Mouse (Mus musculus): Measurements from ENCODE around the gene Yif1a. TPM values are rescaled to one million over a fixed set of nuclear protein-coding genes. Genes with fewer than 3 reads are reported as not detected.

Gene Yif1a
- polyA plus RNA-seq, 1 experiment = 115 TPM

GRCm38 (mm10) chr19:5050047-5050905 lies 38.1 kb upstream of the Yif1a start, which contains the start of gene Rin1:
Gene Rin1 (plus strand): TSS chr19:5050481.
- H3ac ChIP-seq (ENCODE audit: control insufficient read depth, insufficient read length) = peak within 1 kb of the TSS; percentile 74
- H3K36me3 ChIP-seq (ENCODE audit: control insufficient read depth, insufficient read depth) = peaks cover 19% of the 10 kb centered on the region
- H3K4me3 ChIP-seq = peak within 1 kb of the TSS; percentile 95
- H3K27me3 ChIP-seq (ENCODE audit: control insufficient read depth, insufficient read depth, insufficient read length) = no peaks in the 10 kb centered on the region
- TF ChIP-seq MYOD1 (IDR thresholded peaks at IDR 0.05; ENCODE audit: control insufficient read depth in 1 of 3, insufficient read length in 2 of 3, low read depth in 2 of 3) (peak in 2 of 3 experiments; percentile 81 to 90), POLR2AphosphoS2 (IDR thresholded peaks at IDR 0.05; ENCODE audit: insufficient read length, low read depth) (peak; percentile 68), POLR2A (IDR thresholded peaks at IDR 0.05; ENCODE audit: insufficient read length, low read depth) (peak; percentile 68), USF1 (IDR thresholded peaks at IDR 0.05; ENCODE audit: low read depth) (no peak), E2F4 (IDR thresholded peaks at IDR 0.05; ENCODE audit: insufficient read depth) (no peak), MYOG (IDR thresholded peaks at IDR 0.05; ENCODE audit: control insufficient read depth in 1 of 3, insufficient read depth in 1 of 3, insufficient read length in 2 of 3, low read depth in 2 of 3) (peak in 1 of 3 experiments; percentile 55), TCF3 (IDR thresholded peaks at IDR 0.05; ENCODE audit: insufficient read length, low read depth) (no peak), TCF12 (IDR thresholded peaks at IDR 0.05; ENCODE audit: insufficient read depth, poor library complexity, severe bottlenecking) (no peak), REST (IDR thresholded peaks at IDR 0.05; ENCODE audit: insufficient read depth, insufficient read length) (no peak), MAX (IDR thresholded peaks at IDR 0.05; ENCODE audit: low read depth) (no peak), SRF (IDR thresholded peaks at IDR 0.05; ENCODE audit: control insufficient read depth, insufficient read length, low read depth) (no peak), CEBPB (IDR thresholded peaks at IDR 0.05; ENCODE audit: insufficient read depth, poor library complexity, severe bottlenecking) (no peak)
- peak within 1 kb of the TSS; percentile 78 for H3K4me2 ChIP-seq (ENCODE audit: low read depth)
- H3K79me2 ChIP-seq (ENCODE audit: control insufficient read depth, insufficient read depth) = peaks cover 35% of the 10 kb centered on the region

GRCm38 (mm10) chr19:5051031-5051430 lies 37.3 kb upstream of the Yif1a start:
- H3K79me2 ChIP-seq (ENCODE audit: control insufficient read depth, insufficient read depth) = peaks cover 35% of the 10 kb centered on the region
- no peaks in the 10 kb centered on the region for H3K27me3 ChIP-seq (ENCODE audit: control insufficient read depth, insufficient read depth, insufficient read length)
- H3ac ChIP-seq (ENCODE audit: control insufficient read depth, insufficient read length) = peak overlapping the region; percentile 74
- peak overlapping the region; percentile 95 for H3K4me3 ChIP-seq
- TF ChIP-seq REST (IDR thresholded peaks at IDR 0.05; ENCODE audit: insufficient read depth, insufficient read length) = no peak
- TF ChIP-seq MYOG (IDR thresholded peaks at IDR 0.05; ENCODE audit: control insufficient read depth in 1 of 3, insufficient read depth in 1 of 3, insufficient read length in 2 of 3, low read depth in 2 of 3) = peak in 2 of 3 experiments; percentile 53 to 65
- TF ChIP-seq POLR2AphosphoS2 (IDR thresholded peaks at IDR 0.05; ENCODE audit: insufficient read length, low read depth) = no peak
- peak in 2 of 3 experiments; percentile 35 to 52 for TF ChIP-seq MYOD1 (IDR thresholded peaks at IDR 0.05; ENCODE audit: control insufficient read depth in 1 of 3, insufficient read length in 2 of 3, low read depth in 2 of 3)
- TF ChIP-seq TCF3 (IDR thresholded peaks at IDR 0.05; ENCODE audit: insufficient read length, low read depth) = peak; percentile 9
- H3K36me3 ChIP-seq (ENCODE audit: control insufficient read depth, insufficient read depth) = peaks cover 27% of the 10 kb centered on the region
- peak overlapping the region; percentile 78 for H3K4me2 ChIP-seq (ENCODE audit: low read depth)

- H3K27me3 ChIP-seq (ENCODE audit: control insufficient read depth, insufficient read depth, insufficient read length) = no peaks in the 10 kb centered on the region
- H3ac ChIP-seq (ENCODE audit: control insufficient read depth, insufficient read length) = peak overlapping the region; percentile 74
- peaks cover 30% of the 10 kb centered on the region for H3K36me3 ChIP-seq (ENCODE audit: control insufficient read depth, insufficient read depth)
- peaks cover 35% of the 10 kb centered on the region for H3K79me2 ChIP-seq (ENCODE audit: control insufficient read depth, insufficient read depth)
- peak overlapping the region; percentile 95 for H3K4me3 ChIP-seq
- TF ChIP-seq POLR2AphosphoS2 (IDR thresholded peaks at IDR 0.05; ENCODE audit: insufficient read length, low read depth) (peak; percentile 23), MYOD1 (IDR thresholded peaks at IDR 0.05; ENCODE audit: control insufficient read depth in 1 of 3, insufficient read length in 2 of 3, low read depth in 2 of 3) (peak in 1 of 3 experiments; percentile 10), TCF12 (IDR thresholded peaks at IDR 0.05; ENCODE audit: insufficient read depth, poor library complexity, severe bottlenecking) (no peak)
- H3K4me2 ChIP-seq (ENCODE audit: low read depth) = peak overlapping the region; percentile 78
Observed at GRCm38 (mm10) chr19:5051515-5051914, 36.8 kb upstream of the Yif1a start.

- Histone ChIP-seq H3K4me2 (ENCODE audit: low read depth) (peak overlapping the region; percentile 78), H3K36me3 (ENCODE audit: control insufficient read depth, insufficient read depth) (peaks cover 32% of the 10 kb centered on the region), H3K4me3 (peak overlapping the region; percentile 95), H3ac (ENCODE audit: control insufficient read depth, insufficient read length) (peak overlapping the region; percentile 74), H3K79me2 (ENCODE audit: control insufficient read depth, insufficient read depth) (peaks cover 35% of the 10 kb centered on the region), H3K27me3 (ENCODE audit: control insufficient read depth, insufficient read depth, insufficient read length) (no peaks in the 10 kb centered on the region)
- peak; percentile 75 for TF ChIP-seq POLR2AphosphoS2 (IDR thresholded peaks at IDR 0.05; ENCODE audit: insufficient read length, low read depth)
- peak; percentile 20 for TF ChIP-seq TCF12 (IDR thresholded peaks at IDR 0.05; ENCODE audit: insufficient read depth, poor library complexity, severe bottlenecking)
- peak; percentile 42 for TF ChIP-seq POLR2A (IDR thresholded peaks at IDR 0.05; ENCODE audit: insufficient read length, low read depth)
- TF ChIP-seq USF1 (IDR thresholded peaks at IDR 0.05; ENCODE audit: low read depth) = no peak
- TF ChIP-seq MAX (IDR thresholded peaks at IDR 0.05; ENCODE audit: low read depth) = no peak
- no peak for TF ChIP-seq REST (IDR thresholded peaks at IDR 0.05; ENCODE audit: insufficient read depth, insufficient read length)
- peak; percentile 60 to 97 (median 90) for TF ChIP-seq MYOG (IDR thresholded peaks at IDR 0.05; ENCODE audit: control insufficient read depth in 1 of 3, insufficient read depth in 1 of 3, insufficient read length in 2 of 3, low read depth in 2 of 3)
- TF ChIP-seq SRF (IDR thresholded peaks at IDR 0.05; ENCODE audit: control insufficient read depth, insufficient read length, low read depth) = no peak
- peak in 2 of 3 experiments; percentile 92 to 94 for TF ChIP-seq MYOD1 (IDR thresholded peaks at IDR 0.05; ENCODE audit: control insufficient read depth in 1 of 3, insufficient read length in 2 of 3, low read depth in 2 of 3)
Observed at GRCm38 (mm10) chr19:5052166-5052822, 36.0 kb upstream of the Yif1a start.
